Mouse (Mus musculus) embryonic stem cell, embryonic (primary cell): ENCODE results near the gene Wipi1.
"Not testable (repeated sequence)": the region's sequence is repeated elsewhere in the genome, so short reads cannot be mapped to it uniquely, and the experiment has no call there.

Source experiments
- CTCF ChIA-PET, 4 experiments: fragments of 300-600 bp in 2 of 4; fragments of 350-600 bp in 2 of 4; sonication (Branson Sonifier 250); formaldehyde crosslinking; loops; one replicate each; lab custom pipeline; 2022; ENCODE audit warnings: inconsistent platforms in 2 of 4; lab: Charles Lee
- POLR2A ChIA-PET, 4 experiments: fragments of 300-600 bp in 2 of 4; fragments of 350-600 bp in 2 of 4; sonication (Branson Sonifier 250); formaldehyde crosslinking; loops; one replicate each; lab custom pipeline; 2022; ENCODE audit warnings: antibody characterized with exemption in 4 of 4, inconsistent platforms in 1 of 4; lab: Charles Lee

Wipi1 gene

GRCm38 (mm10) chr11:109611303-109612149, at the start of gene Wipi1:
Gene Wipi1, minus strand, starts transcription at chr11:109611967.
- CTCF ChIA-PET, result interaction anchor here in 3 of 4 experiments (0.5 to 4.0 kb wide), 32 partner anchors 9 to 867 kb away, joined by 3 to 52 read pairs (median 4); partner anchors contain the start of genes Rgs9 (in 2 of the 3), Amz2 (in 1 of the 3) and Fam20a (in 1 of the 3)

GRCm38 (mm10) chr11:109660526-109660925, 48.8 kb upstream of the Wipi1 start:
- CTCF ChIA-PET, result not testable (repeated sequence)
- POLR2A ChIA-PET, result interaction anchor here in 2 of 4 experiments (1.2 to 2.0 kb wide), 2 partner anchors 7 to 10 kb away, joined by 3 to 6 read pairs; no protein-coding TSS in a partner anchor

More at GRCm38 (mm10) chr11:109611303-109612149, at the start of gene Wipi1:
- POLR2A ChIA-PET, result interaction anchor here in 3 of 4 experiments (0.6 to 3.9 kb wide), 58 partner anchors 10 to 1187 kb away, joined by 3 to 33 read pairs (median 4); partner anchors contain the start of genes Abca5 (in 1 of the 3), Amz2 (in 1 of the 3) and Cep112 (in 1 of the 3)

- CTCF ChIA-PET, result interaction anchor here in 3 of 4 experiments (0.6 to 0.8 kb wide), 3 partner anchors 14 to 411 kb away, joined by 4 to 10 read pairs (median 8); no protein-coding TSS in a partner anchor
- POLR2A ChIA-PET, result interaction anchor here in 3 of 4 experiments (0.6 to 1.9 kb wide), 3 partner anchors 11 to 12 kb away, joined by 3 to 6 read pairs (median 3); no protein-coding TSS in a partner anchor
Measured at GRCm38 (mm10) chr11:109656232-109656631, 44.5 kb upstream of the Wipi1 start.

GRCm38 (mm10) chr11:109654581-109654980, 42.8 kb upstream of the Wipi1 start:
- ChIA-PET CTCF (no interaction called here), POLR2A (interaction anchor here in 2 of 4 experiments (1.3 to 2.0 kb wide), 4 partner anchors 13 to 18 kb away, joined by 4 to 10 read pairs (median 5); no protein-coding TSS in a partner anchor)

GRCm38 (mm10) chr11:109653201-109653600, 41.4 kb upstream of the Wipi1 start:
- POLR2A ChIA-PET, result interaction anchor here (1.3 to 2.0 kb wide), 8 partner anchors 14 to 210 kb away, joined by 3 to 10 read pairs (median 4); partner anchors contain the start of gene Wipi1 (in 1 of the 4)
- CTCF ChIA-PET, result interaction anchor here in 2 of 4 experiments (0.7 to 1.3 kb wide), 5 partner anchors 17 to 207 kb away, joined by 3 to 5 read pairs (median 3); no protein-coding TSS in a partner anchor

DNA sequence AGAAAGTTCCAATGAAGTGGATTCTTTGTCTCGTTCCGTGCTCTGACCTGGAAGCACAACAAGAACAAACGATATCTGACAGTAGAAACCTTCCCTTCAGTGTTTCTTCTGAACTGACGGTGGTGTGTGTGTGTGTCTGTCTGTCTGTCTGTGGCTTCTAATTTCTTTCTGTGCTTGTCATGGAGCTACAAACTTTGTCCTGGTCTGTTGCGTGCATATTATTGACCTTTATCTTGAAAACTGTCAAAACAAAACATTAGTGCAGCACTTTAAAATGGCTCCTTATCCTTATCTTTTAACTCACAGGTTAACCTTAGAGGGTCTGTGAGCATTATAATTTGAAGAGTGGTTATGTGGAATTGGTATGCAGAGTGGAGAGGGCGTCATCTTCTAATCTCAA, 40.7 kb upstream of the Wipi1 start:
- POLR2A ChIA-PET, result interaction anchor here in 2 of 4 experiments (1.3 to 2.0 kb wide), 4 partner anchors 15 to 211 kb away, joined by 3 to 10 read pairs (median 4); partner anchors contain the start of gene Wipi1 (in 1 of the 2)
- CTCF ChIA-PET, result interaction anchor here in 1 of 4 experiments (0.9 to 1.1 kb wide), 3 partner anchors 18 to 33 kb away, joined by 3 read pairs; no protein-coding TSS in a partner anchor

DNA sequence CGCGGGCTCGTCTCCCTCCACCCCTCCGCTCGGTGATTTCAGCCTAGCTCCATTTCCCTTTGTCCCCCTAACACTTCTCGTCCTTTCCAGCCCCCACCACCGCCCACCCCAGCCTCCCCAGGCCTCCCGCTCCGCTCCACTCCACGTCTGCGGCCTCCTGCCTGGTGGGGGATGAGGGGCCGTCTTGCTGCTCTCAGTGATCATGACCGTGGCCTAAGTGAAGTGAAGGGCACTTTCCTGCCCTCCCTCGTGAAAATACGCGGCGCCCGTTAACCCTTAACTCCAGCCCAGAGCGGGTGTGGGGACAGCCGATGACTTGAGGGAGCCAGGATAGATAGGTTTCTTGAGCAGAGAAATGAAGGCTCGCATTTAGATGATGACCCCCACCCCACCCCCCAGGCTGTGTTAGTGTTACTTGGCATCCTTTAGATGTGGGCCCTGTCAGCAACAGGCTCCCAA, 39.8 kb upstream of the Wipi1 start:
- CTCF ChIA-PET, result interaction anchor here in 3 of 4 experiments (0.6 to 1.7 kb wide), 7 partner anchors 16 to 214 kb away, joined by 3 to 7 read pairs (median 3); no protein-coding TSS in a partner anchor
- POLR2A ChIA-PET, result interaction anchor here (0.6 to 2.3 kb wide), 13 partner anchors 8 to 686 kb away, joined by 3 to 13 read pairs (median 4); partner anchors contain the start of genes Abca5 (in 1 of the 4) and Wipi1 (in 1 of the 4)

- CTCF ChIA-PET, result interaction anchor here in 3 of 4 experiments (0.6 to 1.7 kb wide), 9 partner anchors 16 to 214 kb away, joined by 3 to 8 read pairs (median 3); no protein-coding TSS in a partner anchor
- POLR2A ChIA-PET, result interaction anchor here (0.6 to 2.3 kb wide), 20 partner anchors 9 to 686 kb away, joined by 3 to 13 read pairs (median 5); partner anchors contain the start of genes Wipi1 (in 3 of the 4) and Abca5 (in 1 of the 4)
Measured at GRCm38 (mm10) chr11:109650788-109651565, 39.2 kb upstream of the Wipi1 start.

GRCm38 (mm10) chr11:109649975-109650701, 38.4 kb upstream of the Wipi1 start:
- ChIA-PET POLR2A (interaction anchor here in 3 of 4 experiments (0.6 to 2.3 kb wide), 13 partner anchors 9 to 111 kb away, joined by 3 to 13 read pairs (median 6); partner anchors contain the start of gene Wipi1 (in 3 of the 3)), CTCF (interaction anchor here in 3 of 4 experiments (0.6 to 1.7 kb wide), 5 partner anchors 17 to 343 kb away, joined by 3 to 8 read pairs (median 7); no protein-coding TSS in a partner anchor)

DNA sequence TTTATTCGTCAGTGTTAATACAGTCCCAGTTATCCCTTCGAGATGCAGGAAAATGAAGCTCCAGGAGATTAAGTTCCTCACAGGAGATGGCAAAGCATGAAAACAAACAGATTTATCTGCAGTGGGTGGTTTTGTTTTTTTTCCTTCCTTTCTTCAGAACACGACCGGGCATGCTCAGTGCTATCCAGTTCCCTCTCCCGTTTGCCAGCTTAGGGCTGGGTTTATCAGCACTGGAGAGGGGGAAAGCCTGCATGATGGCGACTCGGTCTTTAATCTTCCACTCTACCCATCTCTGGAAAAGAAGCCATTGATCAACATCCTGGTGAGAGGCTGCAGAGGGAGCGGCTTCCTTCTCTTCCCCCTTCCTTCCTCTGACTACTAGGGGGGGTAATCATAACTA, 37.4 kb upstream of the Wipi1 start, which contains the start of gene Prkar1a:
TSS of gene Prkar1a (plus strand) at position 200 of the 400 bp plus-strand sequence.
- CTCF ChIA-PET, result interaction anchor here in 1 of 4 experiments (0.6 kb wide), 1 partner anchor 156 kb away, joined by 3 read pairs; no protein-coding TSS in a partner anchor
- POLR2A ChIA-PET, result interaction anchor here in 2 of 4 experiments (1.2 to 2.1 kb wide), 4 partner anchors 10 to 72 kb away, joined by 3 to 5 read pairs (median 4); no protein-coding TSS in a partner anchor

GRCm38 (mm10) chr11:109648510-109648909, 36.7 kb upstream of the Wipi1 start:
- CTCF ChIA-PET, result no interaction called here
- POLR2A ChIA-PET, result interaction anchor here in 1 of 4 experiments (0.6 to 2.1 kb wide), 2 partner anchors 22 to 23 kb away, joined by 3 to 4 read pairs; no protein-coding TSS in a partner anchor

DNA sequence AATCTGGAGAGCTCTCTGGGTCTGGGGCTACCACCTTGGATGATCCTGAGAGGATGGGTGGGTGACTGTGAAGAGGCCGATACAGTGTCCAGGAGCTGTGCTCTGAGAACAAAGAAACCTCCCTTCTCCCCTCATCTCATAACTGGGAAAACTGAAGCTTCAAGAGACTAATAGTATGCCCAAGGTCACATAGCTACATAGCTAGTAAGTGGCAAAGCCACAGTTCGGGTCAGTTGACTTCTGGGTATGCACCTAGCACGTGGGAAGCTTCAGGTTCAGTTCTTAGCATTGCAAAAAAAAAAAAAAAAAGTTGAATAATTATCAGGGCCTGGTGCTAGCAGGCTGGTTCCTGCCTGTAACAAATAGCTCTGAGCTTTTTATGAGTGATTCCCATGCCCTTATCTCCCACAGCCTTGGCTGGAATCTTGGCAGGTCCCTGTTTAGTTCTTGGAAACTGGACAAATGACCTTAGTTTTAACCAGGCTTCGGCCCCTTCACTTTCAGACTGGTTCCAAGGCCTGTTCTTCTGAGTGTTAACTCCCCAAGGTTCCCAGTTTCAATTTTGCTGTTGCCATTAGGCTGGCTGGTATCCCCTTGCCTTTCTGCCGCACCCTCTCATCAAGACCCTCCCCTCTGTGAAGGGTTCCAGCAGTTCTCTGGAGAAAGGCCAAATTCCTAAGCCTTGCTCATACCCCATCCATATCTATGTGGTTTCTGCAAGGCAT, 29.9 kb upstream of the Wipi1 start:
- POLR2A ChIA-PET, result interaction anchor here in 1 of 4 experiments (0.6 kb wide), 2 partner anchors 68 to 1744 kb away, joined by 3 read pairs; no protein-coding TSS in a partner anchor
- CTCF ChIA-PET, result interaction anchor here (0.6 to 0.9 kb wide), 6 partner anchors 22 to 1729 kb away, joined by 3 to 10 read pairs (median 5); no protein-coding TSS in a partner anchor

- ChIA-PET POLR2A (interaction anchor here in 3 of 4 experiments (0.6 to 1.5 kb wide), 4 partner anchors 24 to 1449 kb away, joined by 3 read pairs; partner anchors contain the start of genes Map2k6 (in 1 of the 3) and Wipi1 (in 1 of the 3)), CTCF (interaction anchor here in 1 of 4 experiments (0.7 to 2.1 kb wide), 3 partner anchors 15 to 17 kb away, joined by 3 to 7 read pairs (median 6); no protein-coding TSS in a partner anchor)
Measured at GRCm38 (mm10) chr11:109635871-109636395, 24.2 kb upstream of the Wipi1 start.

DNA sequence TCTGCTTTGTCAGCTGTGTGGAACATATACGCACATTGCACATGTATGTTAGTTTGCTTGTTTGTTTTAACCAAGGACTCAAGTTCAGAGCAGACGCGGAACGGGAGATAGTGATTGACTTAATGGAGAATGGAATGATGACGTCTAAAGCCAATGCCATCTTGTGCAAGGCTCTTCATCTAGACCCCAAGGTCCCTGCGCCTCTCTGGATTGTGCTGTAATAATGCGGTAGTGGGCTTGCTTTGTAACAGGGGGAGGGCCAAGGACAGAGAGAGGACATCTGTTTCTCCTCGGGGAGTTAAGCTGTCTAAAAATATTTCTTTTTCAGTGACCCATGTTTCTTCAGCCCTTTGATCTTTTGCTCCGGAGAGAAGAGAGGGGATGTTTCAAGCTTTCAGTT, 23.2 kb upstream of the Wipi1 start:
- CTCF ChIA-PET, result interaction anchor here in 2 of 4 experiments (0.6 to 1.7 kb wide), 4 partner anchors 16 to 43 kb away, joined by 3 to 6 read pairs (median 3); no protein-coding TSS in a partner anchor

More for the DNA sequence above, 23.2 kb upstream of the Wipi1 start:
- POLR2A ChIA-PET, result interaction anchor here in 3 of 4 experiments (0.6 to 1.5 kb wide), 4 partner anchors 23 to 764 kb away, joined by 3 to 4 read pairs (median 3); partner anchors contain the start of genes Map2k6 (in 1 of the 3) and Wipi1 (in 1 of the 3)
